Mouse (Mus musculus) neural tube, embryonic 11.5 days (tissue): Measurements from ENCODE around the gene Rpusd1. TPM values are rescaled to one million over a fixed set of nuclear protein-coding genes. Genes with fewer than 3 reads are reported as not detected.

Experiments
- ATAC-seq: fragments of 200-750 bp; cut with Nextera tagmentation; 2 replicates; pipeline ENCODE4 v1.8.0; 2017; ENCODE audit warnings: moderate number of reproducible peaks, mild to moderate bottlenecking, moderate TSS enrichment, moderate library complexity; ENCODE audit not compliant: insufficient read depth, low FRiP score, low TSS enrichment
- DNase-seq: peaks from one replicate; pipeline ENCODE4 v3.0.0-alpha.2; 2015; ENCODE audit warnings: low spot score
- H3K27ac ChIP-seq: fragments of 300-500 bp; sonication (generic); 2 replicates; pipeline ENCODE4 v1.5.1; 2014; ENCODE audit warnings: low read depth, mild to moderate bottlenecking, low read length
- H3K27me3 ChIP-seq: fragments of 300-500 bp; sonication (generic); 2 replicates; pipeline ENCODE4 v1.6.1; 2014; ENCODE audit warnings: mild to moderate bottlenecking, low read length, mixed read lengths; ENCODE audit not compliant: control insufficient read depth, insufficient read depth
- H3K36me3 ChIP-seq: fragments of 300-500 bp; sonication (generic); 2 replicates; pipeline ENCODE4 v1.6.1; 2014; ENCODE audit warnings: mild to moderate bottlenecking, low read length, moderate library complexity, mixed read lengths; ENCODE audit not compliant: control insufficient read depth, insufficient read depth
- H3K4me1 ChIP-seq: fragments of 300-500 bp; sonication (generic); 2 replicates; pipeline ENCODE4 v1.6.1; 2014; ENCODE audit warnings: low read length, mixed read lengths; ENCODE audit not compliant: control insufficient read depth, insufficient read depth
- H3K4me2 ChIP-seq: fragments of 300-500 bp; sonication (generic); 2 replicates; pipeline ENCODE4 v1.6.1; 2014; ENCODE audit warnings: low read depth, mild to moderate bottlenecking, moderate library complexity
- H3K4me3 ChIP-seq: fragments of 300-500 bp; sonication (generic); 2 replicates; pipeline ENCODE4 v1.5.1; 2014; ENCODE audit warnings: low read depth, low read length
- H3K9ac ChIP-seq: fragments of 300-500 bp; sonication (generic); 2 replicates; pipeline ENCODE4 v1.6.1; 2014; ENCODE audit warnings: mild to moderate bottlenecking, low read length
- H3K9me3 ChIP-seq: fragments of 300-500 bp; sonication (generic); 2 replicates; pipeline ENCODE4 v1.6.1; 2016; ENCODE audit warnings: low read length; ENCODE audit not compliant: control insufficient read depth
- whole genome bisulfite sequencing: fragments of 180-500 bp; shearing (Covaris S2); extraction: QIAGEN DNeasy Blood & Tissue Kit; methylation state at CpG from one replicate; pipeline ENCODE4 v1.1.7; 2014; 5-methylcytosine and 5-hydroxymethylcytosine counted together
- polyA plus RNA-seq: library from polyadenylated mRNA; unstranded; fragments of >200 nt; fragmentation: Nextera tagmentation; extraction: Ambion mirVana; gene quantifications from 2 replicates; pipeline ENCODE4 v1.2.1, GENCODE M21; 2014

Rpusd1 gene
- polyA plus RNA-seq, 1 experiment from 2014 or later: 22.9 TPM

DNA sequence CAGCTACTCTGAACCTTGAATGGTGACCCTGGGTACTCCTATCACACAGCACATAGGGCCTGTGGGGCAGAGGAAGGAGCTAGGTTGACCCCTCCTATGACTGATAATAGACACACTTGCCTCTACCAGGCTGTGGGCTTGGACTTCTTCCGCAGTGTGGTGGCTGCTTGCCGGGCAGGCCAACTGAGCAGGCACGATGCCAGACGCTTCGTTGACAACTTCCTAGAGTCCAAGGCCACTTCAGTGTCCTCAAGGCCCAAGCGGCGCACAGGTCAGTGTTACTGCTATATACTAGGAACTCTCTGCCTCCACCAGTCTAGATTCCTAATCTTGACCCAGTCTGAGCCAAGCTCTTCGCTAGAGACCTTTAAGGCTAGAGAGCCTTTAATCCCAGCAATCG, 16.4 kb downstream of the Rpusd1 start:
- 96% methylated on average over 9 of the region's 9 CpGs for WGBS
- Histone ChIP-seq H3K4me1 (no peaks in the 10 kb centered on the region), H3K36me3 (no peaks in the 10 kb centered on the region), H3K9me3 (no peaks in the 10 kb centered on the region), H3K4me3 (no peak overlapping the region), H3K27ac (no peak overlapping the region), H3K4me2 (no peak overlapping the region), H3K27me3 (no peaks in the 10 kb centered on the region), H3K9ac (no peak overlapping the region)
- no peak for ATAC-seq
- DNase-seq: no peak

DNA sequence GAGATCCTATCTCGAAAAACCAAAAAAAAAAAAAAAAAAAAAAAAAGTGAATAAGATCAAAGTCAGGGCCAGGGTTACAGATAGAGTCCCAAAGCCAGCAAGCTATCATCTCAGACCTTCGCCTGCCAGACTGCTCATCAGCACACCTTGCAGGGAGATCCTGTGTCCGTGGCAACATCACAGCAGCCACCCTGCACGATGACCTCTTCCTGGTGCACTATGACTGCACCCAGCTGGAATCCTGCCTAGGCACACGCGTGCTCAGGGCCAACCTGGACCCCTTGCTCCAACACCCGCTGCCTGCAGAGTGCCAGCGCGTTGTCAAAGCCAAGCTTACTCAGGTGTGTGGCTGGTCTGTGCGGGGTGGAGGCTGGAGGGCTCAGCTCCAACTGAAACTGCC, 16.8 kb downstream of the Rpusd1 start:
- H3K9me3 ChIP-seq: no peaks in the 10 kb centered on the region
- H3K4me1 ChIP-seq: no peaks in the 10 kb centered on the region
- no peaks in the 10 kb centered on the region for H3K36me3 ChIP-seq
- H3K4me3 ChIP-seq: no peak overlapping the region
- no peaks in the 10 kb centered on the region for H3K27me3 ChIP-seq
- H3K27ac ChIP-seq: no peak overlapping the region
- no peak for ATAC-seq
- DNase-seq: no peak
- H3K9ac ChIP-seq: no peak overlapping the region
- H3K4me2 ChIP-seq: no peak overlapping the region
- 82% methylated on average over 10 of the region's 10 CpGs for WGBS

DNA sequence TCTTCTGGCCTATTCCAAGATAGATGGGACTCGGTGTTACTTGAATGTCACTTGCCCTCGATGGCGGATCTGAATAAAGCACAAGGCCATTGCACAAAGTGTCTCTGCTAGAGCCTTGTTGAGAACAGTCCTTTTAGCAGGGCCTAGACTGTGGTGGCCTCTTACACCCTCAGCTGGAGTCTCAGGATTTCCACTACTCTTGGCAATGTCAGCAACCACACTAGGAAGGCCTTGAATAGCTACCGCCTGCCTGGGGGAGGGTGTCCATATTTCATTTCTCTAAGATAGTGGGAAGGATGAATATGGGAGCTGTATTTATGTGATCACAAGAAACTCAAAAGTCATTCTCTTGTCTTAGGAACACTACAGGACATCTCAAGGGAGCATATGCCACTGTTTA, 20.8 kb downstream of the Rpusd1 start:
- WGBS: 90% methylated on average over 4 of the region's 4 CpGs
- no peak overlapping the region for H3K9ac ChIP-seq
- no peak overlapping the region for H3K27ac ChIP-seq
- H3K4me2 ChIP-seq: no peak overlapping the region
- no peaks in the 10 kb centered on the region for H3K36me3 ChIP-seq
- no peaks in the 10 kb centered on the region for H3K9me3 ChIP-seq
- H3K4me3 ChIP-seq: no peak overlapping the region
- no peaks in the 10 kb centered on the region for H3K4me1 ChIP-seq
- no peaks in the 10 kb centered on the region for H3K27me3 ChIP-seq
- no peak for DNase-seq
- no peak for ATAC-seq

DNA sequence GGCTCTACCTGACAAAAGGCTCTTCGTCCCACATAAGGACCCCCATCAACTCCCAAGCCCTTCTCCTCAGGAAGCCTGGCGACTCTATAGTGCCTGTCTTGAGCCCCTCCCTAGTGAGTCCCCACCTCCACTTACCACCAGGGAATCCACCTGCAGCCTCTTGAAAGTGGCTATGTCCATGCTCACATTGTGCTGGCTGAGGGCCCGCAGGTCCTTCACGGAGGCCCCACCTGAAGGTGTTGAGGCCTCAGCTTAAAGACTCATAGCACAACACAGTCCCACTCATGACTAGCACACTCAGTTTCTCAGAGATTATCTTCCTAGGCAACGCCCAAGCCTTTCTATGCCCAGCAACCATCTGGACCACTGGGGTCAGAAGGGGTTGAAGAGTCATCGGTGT, 21.8 kb downstream of the Rpusd1 start:
- no peaks in the 10 kb centered on the region for H3K36me3 ChIP-seq
- no peaks in the 10 kb centered on the region for H3K4me1 ChIP-seq
- DNase-seq (no peak), ATAC-seq (no peak)
- 85% methylated on average over 6 of the region's 6 CpGs for WGBS
- H3K9ac ChIP-seq: no peak overlapping the region
- no peak overlapping the region for H3K4me3 ChIP-seq
- H3K9me3 ChIP-seq: no peaks in the 10 kb centered on the region
- no peaks in the 10 kb centered on the region for H3K27me3 ChIP-seq
- H3K4me2 ChIP-seq: no peak overlapping the region
- H3K27ac ChIP-seq: no peak overlapping the region

DNA sequence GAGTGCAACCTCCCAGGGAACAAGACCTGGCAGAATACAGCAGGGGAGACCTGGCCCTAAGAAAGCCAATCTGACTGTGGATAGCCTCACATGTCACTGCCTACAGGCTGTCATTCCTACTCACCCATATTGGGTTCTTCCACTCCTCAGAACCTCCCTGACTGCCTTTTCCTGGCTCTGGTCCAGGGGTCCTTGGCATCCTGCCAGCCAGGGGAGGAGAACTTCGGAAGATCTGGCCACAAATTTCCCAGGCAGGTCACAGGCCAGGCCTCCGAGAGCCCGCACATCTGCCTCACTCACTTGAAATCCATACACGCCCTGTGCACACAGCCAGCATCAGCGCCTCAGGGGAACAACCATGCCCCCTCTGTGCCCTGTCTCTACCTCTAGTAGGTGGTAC, 24.0 kb downstream of the Rpusd1 start:
- H3K9ac ChIP-seq: no peak overlapping the region
- ATAC-seq (no peak), DNase-seq (no peak)
- H3K36me3 ChIP-seq: no peaks in the 10 kb centered on the region
- no peaks in the 10 kb centered on the region for H3K27me3 ChIP-seq
- no peaks in the 10 kb centered on the region for H3K4me1 ChIP-seq
- 71% methylated on average over 5 of the region's 5 CpGs for WGBS
- no peak overlapping the region for H3K4me3 ChIP-seq
- H3K27ac ChIP-seq: no peak overlapping the region
- no peak overlapping the region for H3K4me2 ChIP-seq
- no peaks in the 10 kb centered on the region for H3K9me3 ChIP-seq

DNA sequence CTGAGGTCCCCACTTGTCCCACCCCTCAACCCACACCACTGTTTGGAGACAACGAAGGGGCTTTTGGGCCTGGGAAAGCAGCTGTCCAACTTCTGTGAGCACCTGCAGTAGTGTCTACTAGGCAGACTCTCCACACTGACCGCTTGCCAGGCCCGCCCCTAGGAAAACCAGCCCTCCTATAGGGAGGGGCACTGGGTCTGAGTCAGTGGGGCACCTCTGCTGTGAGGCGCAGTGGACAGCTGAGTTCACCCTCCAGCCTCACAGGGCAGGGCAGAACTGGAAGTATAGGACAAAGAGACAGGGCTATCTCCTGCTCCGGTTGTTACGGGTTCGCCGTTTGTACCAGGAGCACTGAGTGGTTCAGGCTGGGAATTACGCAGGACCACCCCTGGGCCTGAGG, 26.8 kb downstream of the Rpusd1 start, which contains the start of gene Msln:
Gene Msln (minus strand): TSS at position 138 of the 400 bp plus-strand sequence.
- WGBS: 88% methylated on average over 9 of the region's 9 CpGs
- H3K4me3 ChIP-seq: no peak within 1 kb of the TSS
- no peak within 1 kb of the TSS for H3K4me2 ChIP-seq
- ATAC-seq: no peak
- H3K27me3 ChIP-seq: no peaks in the 10 kb centered on the region
- H3K27ac ChIP-seq: no peak within 1 kb of the TSS
- H3K9ac ChIP-seq: no peak within 1 kb of the TSS
- no peaks in the 10 kb centered on the region for H3K4me1 ChIP-seq
- no peaks in the 10 kb centered on the region for H3K36me3 ChIP-seq
- DNase-seq: no peak
- no peaks in the 10 kb centered on the region for H3K9me3 ChIP-seq

DNA sequence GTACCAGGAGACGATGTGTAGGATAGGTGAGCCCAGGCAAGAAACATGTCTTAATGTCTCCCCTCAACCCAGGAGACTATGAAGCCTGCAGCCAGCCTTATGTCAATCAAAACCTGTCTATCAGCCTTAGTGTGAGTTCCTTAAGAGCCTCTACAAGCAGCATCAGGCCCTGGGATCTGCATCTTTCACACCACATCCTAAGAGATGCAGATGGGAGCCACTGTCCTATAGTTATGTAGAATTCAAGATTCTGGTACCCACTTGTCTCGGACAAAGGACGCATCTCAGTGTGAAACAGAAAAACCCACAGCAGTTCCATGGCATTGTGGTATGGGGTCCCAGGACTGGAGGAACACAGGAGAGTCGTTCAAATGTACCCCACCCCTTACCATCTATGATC, 27.6 kb downstream of the Rpusd1 start:
- Histone ChIP-seq H3K9ac (no peak overlapping the region), H3K27ac (no peak overlapping the region)
- no peak for DNase-seq

DNA sequence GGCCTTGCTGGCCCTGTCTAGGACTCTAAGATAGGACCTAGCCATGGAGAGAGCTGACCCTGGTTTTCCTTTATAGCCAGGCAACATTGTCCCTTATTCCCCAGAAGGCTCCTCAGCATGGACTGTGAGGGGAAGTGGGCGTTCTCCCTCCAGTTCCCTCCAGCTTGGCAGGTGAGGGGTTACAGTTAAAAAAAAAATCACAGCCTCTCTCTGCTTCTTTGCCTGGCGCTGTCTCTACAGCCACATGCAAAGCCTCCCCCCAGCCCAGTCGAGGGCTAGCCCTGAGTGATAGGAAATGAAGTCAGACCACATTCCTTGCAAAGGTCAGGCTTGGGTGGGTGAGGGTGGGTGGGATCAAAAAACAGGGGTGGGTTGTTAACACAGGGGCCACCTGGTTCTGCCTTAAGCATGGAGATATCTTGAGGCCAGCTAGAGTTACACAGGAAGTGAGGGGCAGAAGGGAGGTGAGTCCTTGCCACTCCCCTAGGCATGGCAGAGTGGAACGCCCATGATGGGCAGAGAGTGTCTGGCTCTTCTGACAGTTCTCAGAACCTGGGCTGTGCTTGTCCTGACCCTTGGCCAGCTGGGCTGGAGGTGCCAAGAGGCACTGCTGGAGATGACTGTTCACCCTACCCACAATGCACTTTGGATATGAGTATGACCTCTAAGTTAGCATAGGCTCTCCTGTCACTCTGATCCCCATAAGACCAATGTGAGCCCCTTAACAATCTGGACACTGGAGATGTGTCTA, 28.3 kb downstream of the Rpusd1 start:
- Histone ChIP-seq H3K4me2 (no peak overlapping the region), H3K27me3 (no peaks in the 10 kb centered on the region), H3K27ac (no peak overlapping the region), H3K36me3 (no peaks in the 10 kb centered on the region), H3K9me3 (no peaks in the 10 kb centered on the region), H3K9ac (no peak overlapping the region), H3K4me3 (no peak overlapping the region), H3K4me1 (no peaks in the 10 kb centered on the region)
- ATAC-seq (no peak), DNase-seq (no peak)
- 56% methylated on average over 4 of the region's 4 CpGs for WGBS

More for the DNA sequence above, 27.6 kb downstream of the Rpusd1 start:
- Histone ChIP-seq H3K4me1 (no peaks in the 10 kb centered on the region), H3K4me3 (no peak overlapping the region), H3K9me3 (no peaks in the 10 kb centered on the region), H3K36me3 (no peaks in the 10 kb centered on the region), H3K27me3 (no peaks in the 10 kb centered on the region), H3K4me2 (no peak overlapping the region)
- ATAC-seq: no peak
- WGBS: 75% methylated on average over 4 of the region's 4 CpGs
